Mouse (Mus musculus): Measurements from ENCODE around the gene Gpha2.

DNA sequence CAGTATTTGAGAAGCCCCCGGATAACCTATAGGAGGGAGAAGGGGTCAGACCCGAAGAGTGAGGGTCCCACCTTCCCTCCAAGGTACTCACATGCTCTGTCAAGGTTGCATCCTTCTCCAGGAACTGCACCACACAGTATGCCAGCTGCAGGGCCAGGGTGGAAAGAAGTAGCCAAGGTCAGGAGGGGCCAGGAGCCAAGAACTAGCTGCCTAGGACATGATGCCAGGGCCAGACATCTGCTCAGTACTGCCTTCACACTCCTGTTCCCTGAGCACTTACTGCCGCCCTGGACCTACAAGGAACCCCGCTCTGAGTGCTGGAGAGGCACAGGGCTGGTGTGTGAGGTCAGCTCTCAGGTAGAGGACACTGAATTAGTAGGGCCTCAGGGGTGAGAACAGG, 4.2 kb downstream of the Gpha2 start:
- TF ChIP-seq GATA1 (IDR thresholded peaks at IDR 0.05; ENCODE audit: low read length): no peak
- no peak for TF ChIP-seq TAL1 (IDR thresholded peaks at IDR 0.05; ENCODE audit: low read length)
